Mouse (Mus musculus) brown adipose tissue, adult 24 weeks (tissue): ENCODE results near the gene Eri2. TPM values are rescaled to one million over a fixed set of nuclear protein-coding genes. Genes with fewer than 3 reads are reported as not detected.

Experiments
- H3K27ac ChIP-seq: fragments of 200-500 bp; replicated peaks from 2 replicates; pipeline ENCODE4 v1.5.1; 2012; ENCODE audit warnings: low read depth, mild to moderate bottlenecking, low read length
- H3K4me1 ChIP-seq: fragments of 200-500 bp; 2 replicates; pipeline ENCODE4 v1.6.1; 2012; ENCODE audit warnings: low read length, mixed read lengths; ENCODE audit not compliant: control insufficient read depth, insufficient read depth, insufficient read length
- H3K4me3 ChIP-seq: fragments of 200-500 bp; 2 replicates; pipeline ENCODE4 v1.5.1; 2012; ENCODE audit warnings: low read depth, mild to moderate bottlenecking, low read length, moderate library complexity; ENCODE audit not compliant: insufficient read depth
- polyA plus RNA-seq: library from polyadenylated mRNA; stranded (reverse); fragments of >200 nt; gene quantifications from 2 replicates; pipeline ENCODE4 v1.2.4, GENCODE M21; 2012; ENCODE audit not compliant: missing spikeins, insufficient read depth, insufficient read length

The Eri2 gene
- 3.3 and 5.4 TPM in 2 replicates for polyA plus RNA-seq

DNA sequence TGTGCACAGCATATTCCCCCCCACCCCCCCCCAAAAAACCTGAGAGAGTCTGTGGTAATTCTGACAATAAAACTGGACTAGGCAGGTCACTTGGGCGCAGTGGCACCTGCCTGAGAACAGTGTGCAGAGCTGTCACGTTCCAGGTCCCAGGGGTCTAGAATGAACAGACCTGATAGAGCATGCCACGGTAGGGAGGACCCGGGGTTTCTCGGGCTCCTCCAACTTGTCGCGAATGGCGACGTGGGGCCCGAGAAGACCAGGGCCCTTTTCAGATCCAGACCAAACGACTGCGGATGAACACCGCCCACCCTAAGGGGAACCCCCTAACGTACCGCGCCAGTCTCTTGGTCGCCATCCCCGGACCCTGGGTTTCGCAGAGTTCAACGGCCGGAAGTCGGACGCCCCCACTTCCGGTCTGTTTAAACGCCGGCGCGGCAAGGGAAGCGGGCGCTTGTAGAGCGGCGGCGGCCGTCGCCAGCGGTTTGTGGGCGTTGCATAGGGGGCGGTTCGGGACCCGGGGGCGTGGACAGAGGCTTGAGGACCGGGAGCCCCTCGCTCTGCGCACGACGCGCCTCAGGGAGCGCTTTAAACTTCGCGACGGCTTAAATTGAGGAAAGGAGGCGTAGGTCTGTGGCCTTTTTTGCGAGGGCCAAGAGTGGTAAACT lies at the start of gene Eri2, which contains the start of gene Rexo5:
Eri2 (minus strand) TSS at position 473 of the 665 bp plus-strand sequence.
Rexo5 (plus strand) TSS at position 421 of the 665 bp plus-strand sequence.
- H3K27ac ChIP-seq = peak within 1 kb of the TSS; percentile 4; the same call in 1 of the 2 replicates
- H3K4me1 ChIP-seq = 0 out of 2 replicates have a peak, but pooled peaks cover 2% of the 10 kb centered on the region
- peak within 1 kb of the TSS; percentile 92 for H3K4me3 ChIP-seq

DNA sequence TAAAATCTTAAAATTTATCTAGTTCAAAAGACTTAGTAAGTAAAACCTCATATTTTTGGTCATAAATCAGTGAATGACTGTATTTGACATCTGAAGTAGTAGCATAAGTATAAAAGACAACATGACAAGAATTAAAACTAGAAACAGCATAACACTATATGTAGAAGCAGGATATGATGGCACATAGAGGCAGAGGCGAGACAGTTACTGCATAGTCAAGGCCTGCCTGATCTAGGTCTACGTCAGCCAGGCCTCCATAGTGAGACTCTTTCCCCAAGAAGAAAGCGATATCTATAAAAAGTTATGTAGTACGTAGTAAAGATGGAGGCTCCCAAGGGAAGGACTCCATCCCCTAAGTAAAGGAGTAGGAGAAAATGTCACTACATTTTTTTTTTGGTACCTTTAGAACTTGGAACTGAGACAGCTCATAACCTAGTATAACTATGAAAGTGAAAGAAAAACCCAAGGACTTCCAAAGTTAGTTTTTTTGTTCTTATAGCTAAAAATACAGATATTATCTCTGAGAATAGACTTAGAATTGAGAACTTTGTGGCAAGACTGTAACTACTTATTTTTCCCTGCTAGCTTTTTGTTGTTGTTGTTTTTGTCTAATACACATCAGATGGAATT lies 48.1 kb upstream of the Eri2 start:
- no peak overlapping the region for H3K27ac ChIP-seq
- no peak overlapping the region for H3K4me3 ChIP-seq
- no peaks in the 10 kb centered on the region for H3K4me1 ChIP-seq

DNA sequence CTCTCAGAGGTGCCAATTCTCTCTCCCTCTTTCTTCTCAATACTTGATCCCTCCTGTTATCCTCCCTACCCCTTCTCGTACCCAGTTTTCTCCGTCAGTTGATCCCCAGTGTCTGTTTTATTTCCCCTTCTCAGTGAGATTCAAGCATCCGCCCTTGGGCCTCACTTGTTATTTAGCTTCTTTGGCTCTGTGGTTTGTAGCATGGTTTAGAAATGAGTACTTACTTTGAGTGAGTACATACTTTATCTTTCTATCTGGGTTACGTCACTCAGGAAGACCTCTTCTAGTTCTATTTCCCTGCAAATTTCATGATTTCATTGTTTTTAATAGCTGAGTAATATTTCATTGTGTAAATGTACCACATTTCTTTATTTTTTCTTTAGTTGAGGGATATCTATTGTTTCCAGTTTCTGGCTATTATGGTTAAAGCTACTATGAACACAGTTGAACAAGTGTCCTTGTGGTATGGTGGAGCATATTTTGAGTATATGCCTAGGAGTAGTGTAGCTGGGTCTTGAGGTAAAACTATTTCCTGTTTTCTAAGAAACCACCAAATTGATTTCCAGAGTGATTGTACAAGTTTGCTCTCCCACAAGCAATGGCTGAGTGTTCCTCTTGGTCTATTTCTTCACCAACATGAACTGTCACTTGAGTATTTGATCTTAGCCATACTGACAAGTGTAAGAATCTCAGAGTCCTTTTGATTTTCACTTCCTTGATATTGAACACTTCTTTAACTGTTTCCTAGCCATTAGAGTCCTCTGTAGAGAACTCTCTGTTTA lies 42.3 kb upstream of the Eri2 start:
- H3K4me3 ChIP-seq = no peak overlapping the region
- H3K27ac ChIP-seq = no peak overlapping the region

DNA sequence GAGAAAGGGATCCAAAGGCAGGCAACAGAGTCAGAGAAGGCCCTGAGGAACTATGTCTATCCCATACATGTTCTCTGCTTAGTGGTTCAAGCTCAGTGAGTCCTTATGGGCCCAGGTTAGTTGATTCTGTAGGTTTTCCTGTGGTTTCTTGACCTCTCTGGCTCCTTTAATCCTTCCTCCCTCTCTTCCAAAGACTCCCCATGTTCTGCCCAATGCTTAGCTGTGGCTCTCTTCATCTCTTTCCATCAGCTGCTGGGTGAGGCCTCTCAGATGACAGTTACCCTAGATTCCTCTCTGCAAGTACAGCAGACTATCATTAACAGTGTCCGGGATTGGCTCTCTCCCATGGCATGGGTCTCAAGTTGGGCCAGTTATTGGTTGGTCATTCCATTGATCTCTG lies 41.5 kb upstream of the Eri2 start:
- Histone ChIP-seq H3K4me1 (no peaks in the 10 kb centered on the region), H3K27ac (no peak overlapping the region), H3K4me3 (no peak overlapping the region)

More for the DNA sequence above, 42.3 kb upstream of the Eri2 start:
- no peaks in the 10 kb centered on the region for H3K4me1 ChIP-seq

DNA sequence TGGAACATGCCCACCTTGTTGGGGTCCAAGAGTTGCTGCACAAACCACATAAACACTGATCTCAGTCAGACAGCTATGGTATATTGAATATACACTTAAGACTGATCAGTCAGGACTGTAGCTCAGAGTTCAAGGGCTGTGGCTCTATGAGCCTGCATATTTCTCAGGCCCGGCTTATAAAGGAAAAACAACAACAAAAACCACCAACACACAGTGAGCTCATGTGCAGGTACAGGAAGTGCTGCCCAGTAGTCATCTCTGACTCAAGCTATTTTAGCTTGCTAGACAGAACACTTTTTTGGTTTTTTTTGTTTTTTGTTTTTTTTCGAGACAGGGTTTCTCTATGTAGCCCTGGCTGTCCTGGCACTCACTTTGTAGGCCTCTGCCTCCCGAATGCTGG lies 14.9 kb upstream of the Eri2 start:
- Histone ChIP-seq H3K4me1 (no peaks in the 10 kb centered on the region), H3K4me3 (no peak overlapping the region), H3K27ac (no peak overlapping the region)

DNA sequence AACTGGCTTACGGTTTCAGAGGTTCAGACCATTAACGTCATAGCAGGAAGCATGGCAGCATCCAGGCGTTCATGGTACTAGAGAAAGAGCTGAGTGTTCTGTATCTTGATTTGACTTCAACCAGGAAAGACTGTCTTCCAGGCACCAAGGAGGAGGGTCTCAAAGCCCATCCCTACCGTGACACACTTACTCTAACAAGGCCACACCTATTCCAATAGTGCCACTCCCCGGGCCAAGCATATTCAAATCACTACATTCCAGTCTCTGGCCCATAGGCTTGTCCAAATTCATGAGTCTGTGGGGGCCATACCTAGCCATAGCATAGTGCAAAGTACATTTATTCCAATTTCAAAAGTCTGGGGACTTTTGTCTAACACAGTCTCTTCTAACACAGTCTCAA lies 13.5 kb upstream of the Eri2 start:
- no peak overlapping the region for H3K27ac ChIP-seq
- H3K4me3 ChIP-seq = no peak overlapping the region
- H3K4me1 ChIP-seq = no peaks in the 10 kb centered on the region

DNA sequence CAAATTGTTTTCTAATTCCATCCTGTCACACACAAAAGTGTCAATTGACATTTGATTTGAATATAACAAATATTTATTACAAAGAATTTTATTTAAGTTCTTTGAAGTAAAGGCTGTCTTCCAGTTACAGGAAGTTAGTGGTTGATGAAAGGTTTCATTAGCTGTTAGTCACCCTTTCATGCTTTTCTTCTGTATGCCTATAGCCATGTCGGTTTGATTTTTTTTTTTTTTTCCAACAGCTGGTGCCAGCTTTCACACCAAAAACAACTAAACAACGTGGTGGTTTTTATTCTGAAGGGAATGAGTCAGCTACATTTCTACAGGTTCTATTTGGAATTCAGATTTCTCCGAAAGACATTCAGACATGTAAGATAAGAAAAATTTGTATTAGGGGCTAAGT lies 7.1 kb upstream of the Eri2 start:
- H3K4me1 ChIP-seq = no peaks in the 10 kb centered on the region
- no peak overlapping the region for H3K4me3 ChIP-seq
- no peak overlapping the region for H3K27ac ChIP-seq

DNA sequence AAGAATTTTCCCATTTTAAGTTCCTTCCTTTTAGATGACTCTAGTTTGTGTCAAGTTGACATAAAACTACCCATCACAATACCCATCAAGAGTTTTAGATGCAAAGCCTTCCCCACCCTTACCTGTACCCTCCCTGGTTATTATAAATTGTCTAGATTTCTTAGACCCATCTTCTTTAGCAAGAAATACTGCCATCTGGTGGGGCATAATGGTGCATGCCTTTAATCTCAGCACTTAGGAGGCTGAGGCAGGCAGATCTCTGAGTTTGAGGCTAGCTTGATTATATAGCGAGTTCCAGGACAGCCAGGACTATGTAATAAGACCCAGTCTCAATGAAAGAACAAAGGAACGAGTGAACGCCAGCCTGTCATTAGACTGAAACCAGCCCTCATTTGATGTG lies 6.6 kb upstream of the Eri2 start:
- Histone ChIP-seq H3K4me3 (no peak overlapping the region), H3K4me1 (no peaks in the 10 kb centered on the region)

DNA sequence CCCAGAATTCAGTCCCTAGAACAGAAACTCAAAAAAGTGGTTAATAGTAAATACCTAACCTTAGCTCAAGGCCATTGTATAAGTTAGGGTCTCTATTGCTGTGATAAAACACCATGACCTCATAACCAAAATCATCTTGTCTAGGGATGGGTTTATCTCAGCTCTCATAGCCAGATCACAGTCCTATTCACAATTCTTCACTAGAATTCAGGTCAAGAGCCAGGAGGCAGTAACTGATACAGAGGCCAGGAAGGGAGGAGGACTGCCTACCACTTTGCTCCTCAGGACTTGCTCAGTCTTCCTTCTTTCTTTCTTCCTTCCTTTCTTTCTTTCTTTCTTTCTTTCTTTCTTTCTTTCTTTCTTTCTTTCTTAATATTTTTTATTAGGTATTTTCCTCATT lies 1.5 kb upstream of the Eri2 start:
- no peak overlapping the region for H3K27ac ChIP-seq
- H3K4me1 ChIP-seq = 0 out of 2 replicates have a peak, but pooled peaks cover 2% of the 10 kb centered on the region
- H3K4me3 ChIP-seq = no peak overlapping the region

More for the DNA sequence above, 6.6 kb upstream of the Eri2 start:
- no peak overlapping the region for H3K27ac ChIP-seq

DNA sequence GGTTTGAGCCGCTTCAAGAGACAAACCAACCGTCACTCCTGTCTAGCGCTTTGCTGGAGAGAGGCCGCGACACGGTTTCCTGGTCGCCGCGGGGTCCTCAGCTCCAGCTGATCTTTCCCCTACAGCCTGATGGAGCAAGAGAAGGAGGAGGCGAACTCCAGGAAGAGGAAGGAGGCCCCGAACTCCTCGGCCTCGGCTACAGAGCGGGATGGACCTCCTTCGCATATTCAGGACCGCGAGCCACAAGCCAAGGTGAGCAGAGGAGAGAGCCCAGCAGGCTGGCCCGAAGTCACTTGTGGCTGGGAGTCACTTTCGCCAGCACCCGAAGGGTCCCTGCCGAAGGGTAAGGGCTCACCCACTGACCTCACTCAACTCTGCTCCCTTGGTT lies 387 bp upstream of the Eri2 start:
- 0 out of 2 replicates have a peak, but pooled peaks cover 2% of the 10 kb centered on the region for H3K4me1 ChIP-seq
- no peak overlapping the region for H3K27ac ChIP-seq
- peak overlapping the region; percentile 92 for H3K4me3 ChIP-seq

DNA sequence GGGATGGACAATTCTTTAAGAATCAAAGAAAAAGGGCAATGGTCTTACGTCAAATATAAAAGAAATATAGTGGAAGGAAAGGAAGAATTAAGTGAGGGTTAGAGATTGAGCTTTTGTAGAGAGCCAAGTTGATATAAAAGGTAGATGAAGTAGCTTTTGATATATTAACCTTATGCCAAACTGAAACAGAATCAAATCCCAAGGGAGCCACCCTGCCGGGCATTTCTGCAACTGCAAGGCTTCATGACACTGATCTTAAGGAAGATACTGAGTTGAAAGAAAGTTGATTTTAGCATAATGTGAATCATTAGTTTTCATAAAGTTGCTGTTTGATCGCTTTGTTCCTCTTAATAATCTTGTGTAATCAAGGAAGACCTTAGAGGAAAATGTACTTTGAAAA lies 4.8 kb downstream of the Eri2 start:
- H3K27ac ChIP-seq = no peak overlapping the region
- no peaks in the 10 kb centered on the region for H3K4me1 ChIP-seq
- no peak overlapping the region for H3K4me3 ChIP-seq

DNA sequence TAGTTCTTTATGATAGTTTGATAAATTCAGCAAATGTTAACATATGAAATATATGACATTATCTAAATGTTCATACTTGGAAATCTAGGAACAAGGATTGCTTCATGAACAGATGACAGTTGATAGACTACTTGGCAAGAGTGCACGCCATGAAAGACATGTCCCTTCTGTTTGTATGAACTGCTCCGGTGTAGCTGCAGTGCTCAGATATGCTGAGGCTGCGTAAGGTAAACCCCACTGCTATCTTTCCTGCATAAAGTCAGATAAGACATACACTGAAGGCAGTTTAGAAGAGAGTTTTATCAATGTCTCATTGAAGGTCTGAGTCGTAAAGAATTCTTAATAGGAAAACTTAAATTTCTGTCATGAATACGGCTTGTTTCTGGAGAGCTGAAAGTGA lies 8.9 kb downstream of the Eri2 start:
- Histone ChIP-seq H3K4me3 (no peak overlapping the region), H3K27ac (no peak overlapping the region), H3K4me1 (peaks cover 6% of the 10 kb centered on the region; the same call in 1 of the 2 replicates)

DNA sequence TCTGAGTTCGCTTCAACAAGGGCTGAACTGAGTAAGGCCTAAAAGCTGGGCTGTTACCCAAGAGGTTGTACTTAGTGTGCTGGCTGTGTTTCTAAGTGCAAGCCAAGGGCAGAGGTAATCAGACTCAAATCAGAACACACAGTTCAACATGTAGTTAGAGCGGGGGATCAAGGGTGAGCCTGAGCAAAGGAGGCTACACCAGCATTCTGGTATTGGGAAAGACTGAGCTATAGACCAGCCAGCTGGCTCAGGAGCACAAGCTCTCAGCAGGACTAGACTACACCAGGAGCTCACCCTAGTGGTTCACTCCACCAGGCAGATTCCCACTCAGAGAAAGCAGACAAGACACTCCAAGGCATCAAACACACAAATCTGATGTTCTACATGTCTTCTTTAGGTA lies 10.4 kb downstream of the Eri2 start:
- no peak overlapping the region for H3K4me3 ChIP-seq
- H3K27ac ChIP-seq = no peak overlapping the region
- H3K4me1 ChIP-seq = peaks cover 6% of the 10 kb centered on the region; the same call in 1 of the 2 replicates

DNA sequence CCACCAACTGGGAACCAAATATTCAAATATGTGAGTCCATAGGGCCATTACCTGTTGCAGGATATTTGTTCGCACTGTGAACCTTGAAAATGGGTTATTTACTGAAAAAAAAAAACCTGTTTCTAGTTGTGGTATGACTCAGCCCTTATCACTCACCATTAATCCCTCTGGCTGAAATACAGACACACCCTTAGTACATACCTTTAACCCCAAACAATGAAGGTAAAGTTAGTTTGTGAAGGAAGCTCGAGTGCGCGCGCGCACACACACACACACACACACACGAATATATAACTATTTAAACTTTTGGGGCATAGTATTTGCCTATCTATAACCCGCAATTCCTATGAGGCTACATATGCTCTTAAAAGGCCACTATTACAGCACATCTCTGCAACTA lies 24.0 kb downstream of the Eri2 start:
- no peak overlapping the region for H3K27ac ChIP-seq
- H3K4me1 ChIP-seq = no peaks in the 10 kb centered on the region
- H3K4me3 ChIP-seq = no peak overlapping the region

DNA sequence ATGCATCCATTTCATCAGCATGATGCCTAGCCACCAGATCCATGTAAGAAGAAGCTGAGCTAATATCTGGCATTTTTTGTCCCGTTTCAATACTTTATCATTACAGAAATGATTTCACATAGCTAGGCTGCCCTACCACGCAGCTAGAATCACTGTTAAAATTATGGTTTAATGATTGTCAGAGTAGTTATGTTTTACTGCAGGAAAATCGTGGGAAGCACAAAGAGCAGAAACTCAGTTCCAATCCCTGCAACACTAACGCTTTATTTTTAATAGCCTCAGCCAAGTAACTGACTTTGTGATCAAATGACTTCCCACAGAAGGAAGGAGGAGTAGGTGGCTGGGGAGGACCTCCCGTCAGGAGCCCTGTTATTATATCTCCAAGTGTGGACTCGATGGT lies 26.9 kb downstream of the Eri2 start:
- no peaks in the 10 kb centered on the region for H3K4me1 ChIP-seq
- H3K27ac ChIP-seq = no peak overlapping the region

More for the DNA sequence above, 26.9 kb downstream of the Eri2 start:
- H3K4me3 ChIP-seq = no peak overlapping the region
